Mouse (Mus musculus) hindbrain, embryonic 12.5 days (tissue): ENCODE data around the gene Ccdc190. TPM values are rescaled to one million over a fixed set of nuclear protein-coding genes. Genes with fewer than 3 reads are reported as not detected.

Source experiments
- ATAC-seq: fragments of 200-750 bp; cut with Nextera tagmentation; 2 replicates; pipeline ENCODE4 v1.8.0; 2017; ENCODE audit warnings: moderate TSS enrichment; ENCODE audit not compliant: low FRiP score
- H3K27ac ChIP-seq: fragments of 300-500 bp; sonication (generic); 2 replicates; pipeline ENCODE4 v1.5.1; 2016; ENCODE audit warnings: mild to moderate bottlenecking
- H3K27me3 ChIP-seq: fragments of 300-500 bp; sonication (generic); 2 replicates; pipeline ENCODE4 v1.6.1; 2016; ENCODE audit warnings: mild to moderate bottlenecking
- H3K36me3 ChIP-seq: fragments of 300-500 bp; sonication (generic); 2 replicates; pipeline ENCODE4 v1.6.1; 2016; ENCODE audit warnings: mild to moderate bottlenecking
- H3K4me1 ChIP-seq: fragments of 300-500 bp; sonication (generic); 2 replicates; pipeline ENCODE4 v1.6.1; 2016
- H3K4me2 ChIP-seq: fragments of 300-500 bp; sonication (generic); replicated peaks from 2 replicates; pipeline ENCODE4 v1.6.1; 2016; ENCODE audit warnings: mild to moderate bottlenecking
- H3K4me3 ChIP-seq: fragments of 300-500 bp; sonication (generic); 2 replicates; pipeline ENCODE4 v1.5.1; 2016; ENCODE audit warnings: mild to moderate bottlenecking
- H3K9ac ChIP-seq: fragments of 300-500 bp; sonication (generic); 2 replicates; pipeline ENCODE4 v1.6.1; 2016; ENCODE audit warnings: mild to moderate bottlenecking, moderate library complexity
- H3K9me3 ChIP-seq: fragments of 300-500 bp; sonication (generic); replicated peaks from 2 replicates; pipeline ENCODE4 v1.6.1; 2016; ENCODE audit warnings: mild to moderate bottlenecking
- WGBS: fragments of 180-500 bp; shearing (Covaris S2); methylation state at CpG from one replicate; pipeline ENCODE4 v1.1.7; 2016; 5-methylcytosine and 5-hydroxymethylcytosine counted together
- polyA plus RNA-seq: library from polyadenylated mRNA; unstranded; fragments of >200 nt; fragmentation: Nextera tagmentation; extraction: Ambion mirVana; gene quantifications from 2 replicates; pipeline ENCODE4 v1.2.1, GENCODE M21; 2016

Gene Ccdc190
- polyA plus RNA-seq, 1 experiment from 2014 or later: 0.65 TPM

GRCm38 (mm10) chr1:169911526-169911925, 16.9 kb upstream of the Ccdc190 start:
- H3K27ac ChIP-seq: no peak overlapping the region
- H3K4me2 ChIP-seq: no peak overlapping the region
- no peaks in the 10 kb centered on the region for H3K9me3 ChIP-seq
- no peak overlapping the region for H3K9ac ChIP-seq
- ATAC-seq: no peak
- H3K4me1 ChIP-seq: peaks cover 4% of the 10 kb centered on the region; the same call in 1 of the 2 replicates
- 72% methylated on average over 6 of the region's 6 CpGs for WGBS
- no peak overlapping the region for H3K4me3 ChIP-seq
- H3K27me3 ChIP-seq: no peaks in the 10 kb centered on the region
- no peaks in the 10 kb centered on the region for H3K36me3 ChIP-seq

DNA sequence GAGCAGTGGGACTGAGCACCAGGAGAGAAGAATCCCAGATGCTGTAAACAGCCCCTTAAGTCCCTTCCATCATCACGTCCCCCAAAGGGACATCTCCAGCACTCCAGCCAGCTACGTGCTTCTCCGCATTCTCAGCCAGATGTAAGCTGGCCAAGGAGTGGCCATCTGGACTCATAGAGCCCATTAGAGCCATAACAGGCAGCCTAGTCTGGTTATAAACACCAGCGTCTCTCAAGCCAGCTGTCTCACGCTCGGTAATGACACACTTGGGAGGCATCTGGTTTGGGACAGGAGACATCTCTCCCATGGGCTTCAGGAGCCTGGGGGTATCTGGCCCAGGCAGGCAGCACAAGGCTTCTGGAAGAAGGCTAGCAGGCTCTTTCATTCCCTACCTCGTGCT, 11.8 kb upstream of the Ccdc190 start:
- ATAC-seq: 0 out of 2 replicates have a peak, but pooled peaks have one; percentile 24
- no peak overlapping the region for H3K4me2 ChIP-seq
- 64% methylated on average over 7 of the region's 7 CpGs for WGBS
- no peak overlapping the region for H3K27ac ChIP-seq
- H3K27me3 ChIP-seq: 0 out of 2 replicates have a peak, but pooled peaks cover 5% of the 10 kb centered on the region
- H3K9me3 ChIP-seq: no peaks in the 10 kb centered on the region
- no peaks in the 10 kb centered on the region for H3K36me3 ChIP-seq
- no peak overlapping the region for H3K9ac ChIP-seq
- peaks cover 8% of the 10 kb centered on the region; the same call in 1 of the 2 replicates for H3K4me1 ChIP-seq
- H3K4me3 ChIP-seq: no peak overlapping the region

DNA sequence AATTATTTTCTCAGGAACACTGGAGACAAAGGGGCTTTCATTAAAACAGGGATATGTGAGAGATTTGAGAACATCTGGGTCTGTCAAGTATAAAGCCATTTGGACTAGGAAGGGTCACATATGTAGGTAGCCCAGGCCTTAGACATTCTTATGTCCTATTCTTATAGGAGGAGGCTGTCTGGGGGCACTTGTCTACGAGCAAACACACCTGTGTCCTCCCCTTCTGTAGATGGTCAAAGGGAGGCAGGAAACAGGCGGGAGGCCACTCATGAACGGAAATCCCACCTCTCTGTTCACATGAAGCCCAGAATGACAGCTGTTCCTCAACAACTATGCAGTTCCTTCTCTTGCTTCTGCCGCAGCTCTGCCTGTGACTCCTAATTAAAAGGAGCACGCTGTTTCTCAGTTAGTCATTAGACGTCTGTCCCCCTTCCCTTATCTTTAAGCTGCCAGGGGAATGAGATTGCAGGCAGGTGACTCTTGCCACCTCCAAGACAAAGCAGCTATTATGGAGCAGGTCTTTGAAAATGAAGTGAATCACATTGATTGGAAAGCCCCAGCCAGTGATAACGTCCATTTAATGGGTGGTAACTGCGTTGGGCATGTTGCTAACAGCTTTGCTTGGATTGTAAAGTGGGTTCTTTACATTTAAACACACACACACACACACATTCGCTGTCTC, 11.2 kb upstream of the Ccdc190 start:
- H3K4me2 ChIP-seq: no peak overlapping the region
- no peak overlapping the region for H3K4me3 ChIP-seq
- ATAC-seq: no peak
- H3K36me3 ChIP-seq: no peaks in the 10 kb centered on the region
- H3K27ac ChIP-seq: no peak overlapping the region
- no peak overlapping the region for H3K9ac ChIP-seq
- whole genome bisulfite sequencing: 65% methylated on average over 9 of the region's 9 CpGs
- peaks cover 8% of the 10 kb centered on the region; the same call in 1 of the 2 replicates for H3K4me1 ChIP-seq
- 0 out of 2 replicates have a peak, but pooled peaks cover 5% of the 10 kb centered on the region for H3K27me3 ChIP-seq
- no peaks in the 10 kb centered on the region for H3K9me3 ChIP-seq

DNA sequence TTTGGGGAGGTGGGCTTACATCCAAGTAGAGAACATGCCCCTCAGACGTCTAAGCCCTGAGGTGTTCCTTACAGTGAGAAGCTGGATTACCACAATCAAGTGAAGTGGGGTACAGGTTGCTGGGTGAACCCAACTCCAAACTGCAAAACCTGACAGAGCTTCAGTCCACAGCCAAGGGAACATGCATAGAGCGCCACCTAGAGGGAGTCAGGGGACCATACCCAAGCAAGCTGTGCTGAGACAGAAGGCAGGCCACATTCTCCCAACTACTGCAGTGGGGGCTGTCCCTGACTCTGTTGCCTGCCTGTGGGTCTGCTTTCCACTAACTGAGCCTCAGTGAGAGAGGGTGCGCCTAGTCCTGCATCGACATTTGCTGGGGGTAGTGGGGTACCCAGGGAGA, 10.4 kb upstream of the Ccdc190 start:
- H3K27ac ChIP-seq: no peak overlapping the region
- H3K9ac ChIP-seq: no peak overlapping the region
- H3K4me2 ChIP-seq: no peak overlapping the region
- no peaks in the 10 kb centered on the region for H3K9me3 ChIP-seq
- 0 out of 2 replicates have a peak, but pooled peaks cover 5% of the 10 kb centered on the region for H3K27me3 ChIP-seq
- no peak overlapping the region for H3K4me3 ChIP-seq
- peaks cover 8% of the 10 kb centered on the region; the same call in 1 of the 2 replicates for H3K4me1 ChIP-seq
- 34% methylated on average over 4 of the region's 4 CpGs for WGBS
- peak; percentile 38; the same call in 1 of the 2 replicates for ATAC-seq
- H3K36me3 ChIP-seq: no peaks in the 10 kb centered on the region

- H3K27ac ChIP-seq: no peak overlapping the region
- peaks cover 8% of the 10 kb centered on the region; the same call in 1 of the 2 replicates for H3K4me1 ChIP-seq
- H3K36me3 ChIP-seq: no peaks in the 10 kb centered on the region
- 0 out of 2 replicates have a peak, but pooled peaks cover 5% of the 10 kb centered on the region for H3K27me3 ChIP-seq
- H3K4me3 ChIP-seq: no peak overlapping the region
- H3K9me3 ChIP-seq: no peaks in the 10 kb centered on the region
- H3K4me2 ChIP-seq: no peak overlapping the region
- WGBS: 4% methylated on average over 11 of the region's 11 CpGs
- no peak overlapping the region for H3K9ac ChIP-seq
- ATAC-seq: peak; percentile 59; the same call in 1 of the 2 replicates
Measured at GRCm38 (mm10) chr1:169919211-169919610, 9.2 kb upstream of the Ccdc190 start.

- Histone ChIP-seq H3K27me3 (0 out of 2 replicates have a peak, but pooled peaks cover 5% of the 10 kb centered on the region), H3K27ac (no peak overlapping the region), H3K4me1 (peaks cover 2% of the 10 kb centered on the region; the same call in 1 of the 2 replicates), H3K36me3 (no peaks in the 10 kb centered on the region), H3K4me3 (no peak overlapping the region), H3K9me3 (no peaks in the 10 kb centered on the region), H3K9ac (no peak overlapping the region), H3K4me2 (no peak overlapping the region)
- 38% methylated on average over 8 of the region's 8 CpGs for WGBS
- no peak for ATAC-seq
Measured at GRCm38 (mm10) chr1:169921710-169922211, 6.7 kb upstream of the Ccdc190 start.

DNA sequence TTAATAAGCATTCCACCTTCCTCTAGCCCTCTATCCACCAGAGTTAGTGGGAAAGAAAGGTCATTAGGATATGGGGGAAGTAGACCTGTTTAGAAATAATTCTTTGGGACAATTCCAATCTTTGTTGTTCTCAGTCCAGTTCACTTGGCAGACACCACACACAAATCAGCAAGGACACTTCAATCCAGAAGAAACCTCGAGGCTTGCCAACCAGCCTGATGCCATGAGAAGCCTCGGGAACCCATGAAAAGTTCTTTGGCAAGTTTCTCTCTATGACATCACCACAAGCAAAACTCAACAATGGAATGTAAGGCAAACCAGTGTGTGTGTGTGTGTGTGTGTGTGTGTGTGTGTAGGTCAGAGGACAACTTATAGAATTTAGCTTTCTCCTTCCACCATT, 3.9 kb upstream of the Ccdc190 start:
- Histone ChIP-seq H3K36me3 (no peaks in the 10 kb centered on the region), H3K9me3 (no peaks in the 10 kb centered on the region), H3K4me2 (no peak overlapping the region), H3K4me1 (peaks cover 5% of the 10 kb centered on the region; the same call in 1 of the 2 replicates), H3K4me3 (no peak overlapping the region), H3K9ac (no peak overlapping the region), H3K27me3 (0 out of 2 replicates have a peak, but pooled peaks cover 5% of the 10 kb centered on the region), H3K27ac (no peak overlapping the region)
- no peak for ATAC-seq
- 84% methylated on average over 2 of the region's 2 CpGs for WGBS

DNA sequence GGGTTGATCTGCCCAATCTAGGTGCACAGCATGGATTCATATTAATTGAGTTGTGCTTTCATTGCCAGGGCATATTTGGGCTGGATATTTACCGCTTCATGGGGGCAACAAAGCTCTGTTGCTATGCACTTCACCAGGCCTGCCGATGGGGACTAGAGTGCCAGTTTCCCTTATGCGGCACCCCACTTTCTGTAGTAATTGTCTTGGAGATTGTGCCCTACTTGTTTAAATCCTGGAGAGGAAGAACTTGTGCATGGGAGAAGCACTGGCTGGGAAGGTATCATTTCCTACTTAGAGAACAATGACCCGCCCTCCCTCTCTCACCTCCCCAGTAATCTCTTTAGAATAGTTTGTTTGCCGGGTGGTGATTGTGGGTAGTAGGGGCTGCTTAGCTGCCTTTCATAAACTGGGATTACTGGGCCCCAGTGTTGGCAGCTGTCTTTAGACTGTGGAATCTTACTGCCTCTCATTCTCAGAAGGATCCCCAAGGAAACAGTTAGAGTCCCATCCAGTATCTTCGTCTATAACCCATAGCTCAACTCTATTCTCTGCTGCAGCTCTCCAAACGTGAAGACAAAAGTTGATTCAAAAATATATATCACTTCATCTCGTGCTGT, 587 bp upstream of the Ccdc190 start:
- H3K27ac ChIP-seq: peak overlapping the region; percentile 40; the same call in 1 of the 2 replicates
- H3K9ac ChIP-seq: no peak overlapping the region
- no peaks in the 10 kb centered on the region for H3K36me3 ChIP-seq
- peaks cover 8% of the 10 kb centered on the region; the same call in 1 of the 2 replicates for H3K4me1 ChIP-seq
- peak overlapping the region; percentile 21; the same call in 1 of the 2 replicates for H3K4me2 ChIP-seq
- peak; percentile 55; the same call in 1 of the 2 replicates for ATAC-seq
- no peak overlapping the region for H3K4me3 ChIP-seq
- no peaks in the 10 kb centered on the region for H3K9me3 ChIP-seq
- H3K27me3 ChIP-seq: no peaks in the 10 kb centered on the region
- WGBS: 63% methylated on average over 8 of the region's 8 CpGs

GRCm38 (mm10) chr1:169931698-169932097, 3.2 kb downstream of the Ccdc190 start:
- WGBS: 86% methylated on average over 7 of the region's 7 CpGs
- H3K27ac ChIP-seq: no peak overlapping the region
- no peak overlapping the region for H3K4me2 ChIP-seq

GRCm38 (mm10) chr1:169932122-169932746, 3.8 kb downstream of the Ccdc190 start:
- Histone ChIP-seq H3K4me1 (peaks cover 14% of the 10 kb centered on the region; the same call in 1 of the 2 replicates), H3K27me3 (no peaks in the 10 kb centered on the region), H3K27ac (no peak overlapping the region), H3K9me3 (no peaks in the 10 kb centered on the region), H3K4me2 (no peak overlapping the region), H3K9ac (no peak overlapping the region), H3K36me3 (no peaks in the 10 kb centered on the region), H3K4me3 (no peak overlapping the region)
- 72% methylated on average over 7 of the region's 7 CpGs for WGBS
- no peak for ATAC-seq

More at GRCm38 (mm10) chr1:169931698-169932097, 3.2 kb downstream of the Ccdc190 start:
- H3K4me3 ChIP-seq: no peak overlapping the region
- ATAC-seq: no peak
- H3K9ac ChIP-seq: no peak overlapping the region
- H3K27me3 ChIP-seq: no peaks in the 10 kb centered on the region
- H3K36me3 ChIP-seq: no peaks in the 10 kb centered on the region
- no peaks in the 10 kb centered on the region for H3K9me3 ChIP-seq
- H3K4me1 ChIP-seq: peaks cover 14% of the 10 kb centered on the region; the same call in 1 of the 2 replicates

DNA sequence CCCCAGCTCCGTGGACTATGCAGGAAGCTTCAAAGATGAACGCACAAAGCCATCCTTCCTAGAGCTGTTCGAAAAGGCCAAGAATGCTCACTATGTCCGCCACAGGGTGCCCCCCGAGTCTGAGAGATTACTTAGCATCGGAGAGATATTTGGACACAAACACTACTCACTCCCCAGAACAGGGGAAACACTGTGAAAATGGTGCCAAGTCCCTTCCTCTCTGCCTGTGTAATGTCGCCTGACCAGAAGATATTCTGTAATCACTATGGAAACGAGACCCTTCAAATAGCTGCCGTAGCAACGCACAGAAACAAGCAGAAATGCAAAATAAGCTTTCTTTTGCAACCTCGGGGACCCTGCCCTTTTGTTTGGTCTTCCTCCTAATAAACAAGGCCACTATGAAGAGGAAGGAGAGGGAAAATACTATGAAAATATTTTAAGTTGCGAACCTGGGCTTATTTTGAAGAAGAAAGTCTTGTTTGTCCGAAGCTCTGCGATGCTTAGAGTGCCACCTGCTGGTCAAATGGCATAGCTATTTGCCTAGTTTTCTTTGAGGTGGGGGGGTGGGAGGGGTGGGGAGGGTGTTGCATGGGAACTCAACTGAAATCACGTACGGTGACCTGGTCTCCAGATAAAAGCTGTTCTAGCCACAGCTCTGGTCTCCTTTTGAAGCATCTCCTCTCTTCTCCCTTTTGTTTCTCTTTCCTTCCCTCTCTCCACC, 5.7 kb downstream of the Ccdc190 start:
- Histone ChIP-seq H3K9me3 (no peaks in the 10 kb centered on the region), H3K27me3 (no peaks in the 10 kb centered on the region), H3K36me3 (no peaks in the 10 kb centered on the region), H3K27ac (peak overlapping the region; percentile 67), H3K4me3 (0 out of 2 replicates have a peak overlapping the region, but pooled peaks have one; percentile 9), H3K4me2 (peak overlapping the region; percentile 39), H3K4me1 (peaks cover 9% of the 10 kb centered on the region; the same call in 1 of the 2 replicates), H3K9ac (no peak overlapping the region)
- 44% methylated on average over 16 of the region's 16 CpGs for WGBS
- ATAC-seq: peak; percentile 77
